Mouse (Mus musculus) cortical plate, adult 2 months (tissue): ENCODE measurements around the gene Zbed4.

ENCODE experiments used
- CTCF ChIP-seq: fragments of 200-500 bp; IDR thresholded peaks from 2 replicates; pipeline ENCODE4 v1.5.1; 2011; ENCODE audit warnings: mild to moderate bottlenecking, control low read depth, low read length; ENCODE audit not compliant: insufficient read depth; ENCODE audit errors: extremely low read depth
- POLR2A ChIP-seq: fragments of 200-500 bp; IDR thresholded peaks from 2 replicates; pipeline ENCODE4 v1.6.1; 2011; ENCODE audit warnings: mild to moderate bottlenecking, low read length, control low read depth; ENCODE audit not compliant: insufficient read depth; ENCODE audit errors: extremely low read depth

GRCm38 (mm10) chr15:88750032-88750431 is 1.4 kb upstream of the Zbed4 start:
- TF ChIP-seq POLR2A, result no peak
- no peak for TF ChIP-seq CTCF
